Mouse (Mus musculus) ZHBTc4 (cell line): ENCODE measurements around the gene Cntn6.

ENCODE experiments used
- DNase-seq: peaks from one replicate; pipeline ENCODE4 v3.0.0-alpha.2; 2011; ENCODE audit warnings: low read depth, low spot score

Cntn6 gene

DNA sequence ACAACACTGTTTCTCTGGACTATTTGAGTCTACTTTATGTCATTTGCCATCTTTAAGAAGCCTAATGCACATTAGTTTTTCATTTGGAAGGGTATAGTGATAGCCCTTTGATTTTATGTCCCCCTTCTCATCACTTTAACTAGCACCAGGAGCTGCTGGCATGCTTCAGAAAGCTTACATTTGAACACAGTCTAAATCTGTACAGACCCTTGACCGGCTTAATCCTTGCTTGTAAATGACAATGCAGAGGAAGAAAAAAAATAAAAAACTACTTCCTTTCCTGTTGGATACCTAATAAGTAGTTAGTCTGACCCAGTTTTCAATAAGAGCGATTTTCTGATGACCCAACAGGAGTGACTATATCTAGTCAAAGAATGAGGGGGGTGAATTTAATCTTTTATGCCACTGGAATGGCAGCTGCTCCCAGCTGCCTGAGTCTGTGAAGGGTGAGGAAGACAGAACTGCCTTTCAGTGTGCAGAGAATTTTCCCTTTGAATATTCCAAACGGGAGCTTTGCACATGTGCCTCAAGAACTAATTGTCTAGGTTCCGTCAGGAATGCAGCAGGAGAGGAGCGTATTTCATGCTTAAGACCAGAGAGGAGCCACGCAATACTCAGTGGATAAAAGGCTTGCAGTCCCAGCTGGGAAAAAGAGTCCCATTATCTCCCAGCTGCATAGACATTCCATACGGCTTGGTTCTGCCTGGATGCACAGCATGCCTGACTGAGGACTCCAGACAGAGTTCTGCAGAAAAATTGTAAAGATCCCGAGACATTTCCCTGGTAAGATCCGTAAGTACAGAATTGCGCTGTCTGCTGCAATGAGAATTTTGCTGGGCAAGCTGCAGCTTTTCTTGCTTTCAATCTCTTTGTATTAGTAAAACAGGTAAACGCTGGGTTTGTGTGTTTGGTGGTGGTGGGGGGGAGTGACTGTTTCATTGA is at the start of gene Cntn6:
TSS of gene Cntn6 (plus strand) at position 301 of the 942 bp plus-strand sequence.
- DNase-seq, result no peak

DNA sequence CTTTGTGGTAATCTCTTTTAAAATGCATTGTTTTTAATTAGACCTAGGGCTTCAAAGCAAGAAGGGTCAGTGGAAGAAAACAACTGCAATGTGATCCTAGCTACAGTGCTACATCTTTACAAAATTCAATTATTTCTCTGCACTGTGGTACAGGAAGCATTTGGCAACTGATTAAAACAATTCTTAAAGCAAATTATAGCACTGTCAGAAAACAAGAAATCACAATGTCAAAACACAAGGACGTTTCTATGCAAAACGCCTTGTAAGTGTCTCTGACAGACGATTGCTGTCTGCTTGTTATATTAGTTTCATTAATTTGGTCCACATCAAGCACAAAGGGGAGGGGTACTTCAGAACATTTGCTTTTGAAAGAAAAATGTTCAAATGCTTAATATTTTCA is 48.9 kb upstream of the Cntn6 start:
- no peak for DNase-seq

DNA sequence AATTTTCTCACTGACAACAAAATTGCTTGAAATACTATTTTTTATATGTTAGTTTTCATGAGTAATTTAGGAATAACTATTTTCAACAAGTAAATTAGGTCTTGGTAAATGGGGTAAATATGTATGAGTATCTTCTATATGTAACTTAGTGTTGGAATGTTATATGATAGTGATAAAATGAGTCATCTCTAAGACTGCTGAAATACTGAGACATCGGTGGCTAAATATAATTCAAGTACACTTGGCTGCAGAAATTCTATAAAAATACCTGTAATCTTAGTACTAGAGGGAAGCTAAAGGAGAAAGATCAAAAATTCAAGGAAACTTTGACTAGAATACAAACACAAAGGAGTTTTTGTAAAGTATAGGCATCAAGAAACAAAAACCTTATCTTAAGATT is 21.9 kb upstream of the Cntn6 start:
- no peak for DNase-seq

DNA sequence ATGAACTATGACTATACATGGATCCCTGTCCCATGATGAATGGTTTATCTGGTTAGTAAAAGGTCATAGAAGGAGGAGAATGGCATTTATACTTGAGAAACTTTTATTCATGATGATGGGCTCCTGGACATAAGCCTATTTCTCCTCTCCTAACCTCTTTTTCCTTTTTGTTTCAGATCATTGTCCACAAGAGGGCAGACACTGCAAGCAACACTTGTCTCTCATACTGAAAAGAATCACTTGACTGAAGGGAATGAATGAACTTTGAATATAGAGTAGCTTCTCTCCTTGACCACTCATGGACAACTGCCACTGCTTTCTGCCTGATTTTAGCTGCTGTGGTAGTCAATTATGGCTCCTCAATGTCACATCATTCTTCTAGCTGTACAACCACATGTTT is 13.3 kb upstream of the Cntn6 start:
- peak; percentile 4 for DNase-seq

DNA sequence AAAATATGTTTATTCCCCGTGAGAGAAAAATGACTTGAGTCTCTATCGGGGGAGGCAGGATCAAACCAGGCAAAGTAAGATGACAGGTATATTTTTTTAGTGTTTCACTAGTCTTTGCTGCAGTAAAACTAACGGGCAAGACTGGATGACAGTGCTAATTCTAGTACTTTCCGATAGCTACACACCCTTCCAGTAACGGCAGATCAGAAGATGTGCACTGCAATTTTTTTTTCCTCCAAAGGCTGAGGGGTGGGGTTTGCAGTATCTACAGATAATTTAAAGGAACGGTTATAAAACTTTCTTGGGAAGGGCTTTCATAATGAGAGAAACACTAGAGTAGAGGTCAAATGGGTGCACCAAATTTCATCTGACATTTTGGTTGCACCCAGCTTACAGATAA is 869 bp downstream of the Cntn6 start:
- no peak for DNase-seq

DNA sequence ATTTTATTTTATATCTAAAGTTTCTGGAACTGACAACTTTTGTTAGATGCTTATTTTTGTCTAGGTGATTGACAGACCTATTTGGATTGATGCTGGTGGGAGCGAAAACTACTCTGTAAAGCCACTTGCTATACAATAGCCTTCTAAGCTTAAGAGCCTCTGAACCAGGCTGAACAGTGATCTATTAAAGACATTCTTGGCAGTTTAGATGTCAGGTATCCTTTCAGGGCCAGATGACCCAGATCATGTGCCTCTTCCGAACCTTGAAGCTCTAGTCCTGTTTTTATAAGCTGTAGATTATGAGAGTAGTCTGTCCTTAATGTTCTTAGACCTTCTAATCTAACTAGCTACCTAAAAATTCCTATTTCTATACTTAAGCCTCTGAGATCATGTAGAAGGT is 3.2 kb downstream of the Cntn6 start:
- DNase-seq, result no peak

DNA sequence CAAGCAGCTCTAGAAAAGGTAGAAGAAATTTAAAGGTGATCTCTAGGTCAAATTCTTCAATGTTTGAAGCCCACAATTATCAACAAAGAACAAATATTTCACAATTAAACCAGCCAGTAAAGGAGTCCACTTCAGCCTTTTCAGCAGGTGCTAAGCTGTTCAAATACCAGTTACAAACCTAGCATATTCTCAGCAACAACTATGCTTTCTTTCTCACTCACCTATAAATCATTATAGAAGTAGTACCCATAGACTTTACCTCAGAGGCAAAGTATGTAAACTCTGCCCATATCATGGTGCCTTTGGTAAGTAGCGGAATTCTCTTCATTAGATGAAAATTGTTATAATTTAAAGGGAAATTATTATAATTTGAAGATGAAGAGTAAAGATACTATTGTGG is 71.4 kb downstream of the Cntn6 start:
- DNase-seq, result no peak

DNA sequence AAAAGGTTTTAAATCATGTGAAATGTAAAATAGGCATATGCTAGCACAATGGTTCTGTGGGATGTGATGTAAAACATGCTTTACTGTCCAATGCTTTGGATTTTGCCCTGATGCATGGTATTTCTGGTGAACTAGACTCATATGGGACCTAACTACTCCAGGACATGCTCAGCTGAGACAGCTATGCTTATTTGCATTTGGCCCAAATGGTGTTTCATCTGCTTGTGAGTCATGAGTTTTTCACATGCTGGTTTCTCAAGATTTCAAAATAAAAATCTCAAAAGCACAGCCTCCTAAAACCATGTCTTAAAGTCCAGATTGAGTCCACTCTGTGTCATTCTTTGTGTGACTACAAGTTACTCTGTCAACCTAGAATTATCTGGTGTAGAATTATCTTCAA is 77.0 kb downstream of the Cntn6 start:
- no peak for DNase-seq

DNA sequence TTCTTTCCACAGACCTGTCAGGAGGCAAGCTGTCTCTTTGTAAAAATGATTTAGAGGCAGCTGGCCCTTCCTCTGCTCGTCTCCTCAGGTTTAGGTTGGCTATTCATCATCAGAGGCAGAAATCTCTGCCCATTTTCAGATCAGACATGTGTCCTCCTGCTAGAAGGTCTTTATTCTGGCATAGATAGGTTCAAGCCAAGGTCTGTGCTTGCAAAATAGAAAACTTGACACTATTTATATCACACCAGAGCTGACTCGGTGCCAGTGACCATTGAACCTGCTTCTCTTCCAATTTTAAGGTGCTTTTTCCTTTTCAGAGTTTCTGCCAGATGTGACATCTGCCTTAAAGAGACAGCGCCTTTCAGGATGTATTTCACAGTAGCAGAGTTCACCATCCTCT is 95.4 kb downstream of the Cntn6 start:
- DNase-seq, result no peak

DNA sequence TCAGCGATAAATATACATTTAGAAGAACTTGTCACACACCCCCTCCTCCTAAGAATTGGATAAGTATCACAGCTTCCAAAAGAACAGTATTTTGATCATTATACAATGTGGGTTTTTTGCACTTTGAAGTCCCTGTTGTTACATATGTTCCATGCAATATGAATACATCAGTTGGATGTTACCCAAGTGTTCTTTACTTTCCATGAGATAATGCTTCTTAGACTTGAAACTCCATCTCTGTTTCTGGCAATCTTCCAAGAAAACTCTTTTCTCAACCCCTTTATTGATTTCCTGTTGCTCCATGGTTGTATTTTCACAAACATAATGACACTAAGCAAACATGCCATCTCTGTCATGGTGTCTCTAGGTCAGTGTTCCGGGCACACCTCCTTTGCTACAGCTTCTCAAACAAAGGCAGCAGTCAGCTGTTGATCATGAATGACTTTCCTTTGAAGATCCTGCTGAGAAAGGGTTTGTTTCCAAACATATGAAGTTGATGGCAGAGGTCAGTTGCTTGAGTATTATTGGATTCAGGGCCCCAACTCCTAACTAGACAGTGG is 108.3 kb downstream of the Cntn6 start:
- no peak for DNase-seq

DNA sequence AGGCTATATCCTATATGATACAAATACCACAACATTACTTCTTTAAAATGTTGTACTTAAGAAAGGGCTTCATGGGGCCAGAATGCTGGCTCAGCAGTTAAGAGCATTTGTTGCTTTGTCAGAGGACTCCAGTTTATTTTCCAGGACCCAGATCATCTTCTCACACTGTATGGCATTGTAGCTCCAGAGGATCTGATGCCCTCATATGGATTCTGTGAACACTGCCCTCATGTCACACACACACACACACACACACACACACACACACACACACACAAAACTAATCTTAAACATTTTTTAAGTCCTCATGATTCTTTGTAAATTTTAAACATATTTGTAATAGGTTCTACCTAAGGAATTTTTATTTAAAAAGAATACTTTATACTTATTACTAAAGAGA is 110.3 kb downstream of the Cntn6 start:
- no peak for DNase-seq

DNA sequence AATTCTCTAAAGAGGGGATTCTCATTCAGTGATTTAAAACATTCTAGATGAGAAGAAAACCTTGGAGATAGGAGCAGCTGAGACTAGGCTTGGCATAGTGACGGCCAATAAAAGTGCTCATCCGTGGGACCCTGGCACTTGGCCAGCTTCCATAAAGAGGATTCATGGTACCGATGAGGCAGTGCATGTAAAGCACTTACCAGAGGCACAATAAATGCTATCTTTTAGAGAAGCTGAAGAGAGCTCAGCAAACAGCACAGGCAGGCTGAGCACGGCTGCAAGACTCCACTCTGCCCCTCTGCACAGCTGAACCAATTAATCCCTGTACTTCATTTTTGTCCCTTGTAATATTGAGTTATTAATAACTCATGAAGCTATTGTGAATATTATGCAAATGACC is 110.8 kb downstream of the Cntn6 start:
- no peak for DNase-seq

DNA sequence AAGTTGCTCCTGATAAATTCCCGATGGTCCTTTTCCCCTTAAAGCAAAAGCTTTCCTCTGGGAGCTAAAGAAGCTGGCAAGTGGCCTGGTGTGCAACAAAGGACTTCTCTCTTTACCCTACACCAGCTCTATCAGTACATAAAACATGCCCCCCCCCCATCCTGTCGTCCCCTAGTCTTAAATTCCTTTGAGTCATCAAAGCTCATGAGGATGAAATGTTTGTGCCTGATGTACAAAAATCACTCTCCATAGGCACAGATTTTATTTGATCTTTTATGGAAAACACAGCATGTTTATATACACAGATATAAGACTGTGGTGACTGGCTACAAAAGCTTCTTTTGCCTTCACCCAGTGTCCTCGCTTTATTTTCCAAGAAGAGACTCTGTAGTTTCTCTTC is 112.6 kb downstream of the Cntn6 start:
- DNase-seq, result no peak

DNA sequence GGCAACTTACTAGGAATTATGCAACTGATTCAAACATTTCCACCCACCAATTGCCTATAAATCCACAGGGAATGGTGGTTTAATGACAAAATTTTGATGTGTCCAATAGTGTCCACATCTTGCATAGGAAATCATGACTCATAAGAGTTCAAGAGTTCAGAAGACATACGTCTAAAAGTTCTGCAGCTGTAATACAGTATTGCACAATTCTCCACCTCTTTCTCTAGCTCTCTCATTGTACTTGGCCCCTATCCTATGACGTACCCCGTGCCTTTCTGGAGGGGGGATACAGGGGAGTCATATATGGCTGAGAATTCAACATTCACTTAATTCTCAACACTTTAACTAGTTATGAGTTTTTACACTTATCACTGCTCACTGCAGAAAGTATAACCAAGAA is 160.9 kb downstream of the Cntn6 start:
- no peak for DNase-seq

DNA sequence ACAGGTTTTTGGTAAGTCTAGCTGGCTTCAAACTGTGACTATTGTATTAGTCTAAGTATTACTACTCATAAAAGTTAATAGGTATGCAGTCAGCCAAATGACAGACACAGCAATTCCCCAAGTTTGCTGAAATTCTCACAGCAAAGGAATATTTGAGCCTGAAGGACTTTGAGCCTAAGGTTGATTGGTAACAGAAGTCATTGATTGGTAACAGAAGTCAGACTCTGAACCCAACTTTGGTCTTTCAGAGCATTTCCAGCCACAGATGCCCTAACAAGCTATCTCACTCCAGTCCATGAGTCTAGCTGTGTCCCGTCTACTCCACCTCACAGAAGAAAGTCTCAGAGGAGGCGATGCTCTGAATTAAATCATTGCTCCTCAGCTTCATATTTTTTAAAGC is 176.1 kb downstream of the Cntn6 start:
- no peak for DNase-seq

DNA sequence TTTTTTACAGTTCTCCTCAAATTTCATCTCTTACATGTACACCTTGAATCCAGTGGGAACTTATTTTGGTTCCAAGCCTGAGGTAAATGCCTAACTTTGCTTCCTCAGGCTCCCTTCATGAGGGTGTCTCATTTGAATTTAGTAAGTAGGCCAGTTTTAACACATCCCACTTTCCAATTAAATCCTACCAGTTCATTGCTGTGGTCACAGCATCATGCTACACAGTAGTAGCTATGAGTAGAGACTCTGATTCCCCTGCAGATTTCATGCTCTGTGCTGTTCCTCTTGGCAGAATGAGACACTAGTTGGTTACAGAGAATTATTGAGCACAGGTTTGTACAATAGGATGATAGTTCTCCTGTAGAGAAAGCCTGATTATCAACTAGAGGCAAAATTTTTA is 181.7 kb downstream of the Cntn6 start:
- DNase-seq, result no peak

DNA sequence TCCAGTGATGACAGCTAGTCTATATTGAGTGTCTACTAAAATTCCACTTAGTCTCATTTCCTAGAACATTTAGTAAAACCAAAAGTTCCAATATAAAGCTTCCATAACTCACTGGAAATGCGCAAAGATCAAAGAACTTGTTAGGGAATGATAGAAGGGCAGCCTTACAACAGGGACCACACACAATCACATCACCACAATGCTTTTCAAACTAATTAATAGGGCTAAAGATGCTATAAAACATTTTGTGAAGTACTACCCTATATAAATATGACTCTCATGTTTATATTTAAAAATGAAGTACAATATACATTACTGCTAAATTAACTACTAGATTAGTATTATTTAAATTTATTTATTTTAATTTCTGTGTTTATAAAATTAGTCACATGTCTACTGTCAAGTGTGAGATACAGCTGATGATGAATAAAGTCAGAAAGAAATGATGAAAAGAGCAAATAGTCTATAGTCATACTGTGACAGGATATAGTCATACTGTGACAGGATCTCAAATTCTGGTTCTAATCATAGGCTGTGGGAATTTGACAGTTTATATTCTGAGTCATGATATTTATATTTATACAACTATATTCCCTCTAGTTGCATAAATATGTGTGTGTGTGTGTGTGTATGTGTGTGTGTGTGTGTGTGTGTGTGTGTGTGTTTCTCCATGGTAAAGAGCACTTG is 187.4 kb downstream of the Cntn6 start:
- no peak for DNase-seq

DNA sequence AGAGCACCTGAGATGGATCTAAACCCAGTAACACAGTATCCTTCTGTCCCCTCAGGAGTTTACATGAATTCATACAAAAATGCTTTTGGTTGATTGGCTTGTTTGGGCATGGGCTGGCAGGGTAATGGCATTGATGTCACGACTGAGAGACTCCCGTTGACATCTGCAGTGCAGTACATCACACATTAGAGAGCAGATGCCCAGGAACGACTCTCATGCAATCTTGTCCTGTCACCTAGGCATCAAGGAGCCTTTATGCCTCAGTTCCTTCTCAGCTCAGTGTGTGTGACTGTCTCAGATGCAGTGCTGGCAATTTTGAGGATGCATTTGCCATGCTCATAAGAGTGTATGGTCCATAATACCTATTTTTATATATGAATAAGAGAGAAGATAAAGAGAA is 195.4 kb downstream of the Cntn6 start:
- DNase-seq, result no peak

DNA sequence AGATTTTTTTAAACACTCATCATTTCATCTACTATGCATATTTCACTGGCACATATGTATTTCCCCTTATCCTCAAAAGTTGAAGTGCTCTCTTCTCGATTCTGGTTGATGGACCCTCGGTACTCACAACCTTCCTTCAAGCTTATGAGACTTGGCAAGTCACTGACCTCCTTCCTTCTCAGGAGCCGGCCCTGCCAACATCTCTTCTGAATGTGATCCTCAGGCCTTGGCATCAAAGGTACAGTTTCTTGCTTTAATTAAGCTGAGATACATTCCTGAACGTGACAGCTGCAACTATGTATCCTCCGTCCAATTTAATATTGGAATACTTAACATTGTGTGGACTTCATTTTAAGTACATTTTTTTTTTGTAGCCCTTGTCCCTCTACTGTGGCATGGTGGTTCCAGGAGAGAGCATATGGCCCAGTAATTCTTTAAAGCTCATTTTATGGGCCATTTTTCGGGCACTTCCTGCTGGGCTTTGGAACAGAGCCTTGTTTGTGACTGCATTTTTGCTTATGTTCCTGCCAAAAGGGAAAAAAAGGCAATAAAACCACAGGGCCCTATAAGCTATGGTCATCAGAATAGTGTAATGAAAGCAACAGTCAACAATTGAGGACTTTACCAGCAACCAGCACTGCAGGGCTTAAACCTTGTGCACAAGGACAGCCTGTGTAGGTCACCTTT is 196.0 kb downstream of the Cntn6 start:
- DNase-seq, result no peak

DNA sequence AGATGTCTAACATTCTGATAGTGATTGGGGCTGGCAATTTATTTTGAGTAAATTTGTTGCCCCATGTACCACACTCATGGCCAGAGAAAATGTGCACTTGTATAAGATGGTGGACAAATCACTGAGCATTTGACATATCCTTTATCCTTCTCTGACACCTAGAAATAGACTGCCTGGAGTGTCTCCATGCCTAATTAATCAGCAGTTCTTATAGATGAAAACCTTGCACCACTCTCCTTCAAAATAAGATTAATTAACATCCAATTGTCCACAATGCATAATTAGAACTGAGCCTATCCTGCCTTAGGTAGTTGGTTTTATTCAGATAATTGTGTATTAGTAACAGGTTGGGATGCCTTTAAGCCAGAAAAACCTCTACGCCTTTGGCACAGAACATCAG is 236.0 kb downstream of the Cntn6 start:
- DNase-seq, result no peak

DNA sequence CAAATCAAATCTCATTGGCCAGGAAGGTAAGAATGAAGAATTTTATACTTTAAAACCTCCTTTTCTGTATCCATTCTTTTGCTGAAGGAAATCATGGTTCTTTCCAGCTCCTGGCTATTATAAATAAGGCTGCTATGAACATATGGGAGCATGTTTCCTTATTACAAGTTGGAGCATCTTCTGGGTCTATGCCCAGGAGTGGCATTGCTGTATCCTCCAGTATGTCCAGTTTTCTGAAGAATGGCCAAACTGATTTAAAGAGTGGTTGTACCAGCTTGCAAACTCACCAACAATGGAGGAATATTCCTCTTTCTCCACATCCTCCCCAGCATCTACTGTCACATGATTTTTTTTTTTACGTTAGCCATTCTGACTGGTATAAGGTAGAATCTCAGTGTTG is 241.7 kb downstream of the Cntn6 start:
- DNase-seq, result no peak

DNA sequence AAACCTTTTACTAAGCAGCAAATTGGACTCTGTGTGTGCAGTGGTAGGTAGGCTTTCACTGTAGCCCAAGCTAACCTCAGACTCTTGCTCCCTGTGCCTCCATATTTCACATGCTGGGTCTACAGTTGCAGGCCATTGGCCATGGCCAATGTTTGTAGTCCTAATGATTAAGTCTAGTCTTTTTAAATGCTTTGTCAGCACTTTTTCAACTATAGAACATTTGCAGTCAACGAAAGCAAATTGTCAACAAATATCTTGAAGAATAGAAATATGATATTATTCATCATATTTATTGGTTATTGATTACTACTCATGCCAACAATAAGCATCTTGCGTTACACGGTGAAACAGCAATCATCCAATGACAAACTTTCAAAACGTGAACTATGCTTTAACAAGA is 246.4 kb downstream of the Cntn6 start:
- DNase-seq, result no peak
